Mouse (Mus musculus): ENCODE data around the gene Mbtps2. TPM values are rescaled to one million over a fixed set of nuclear protein-coding genes. Genes with fewer than 3 reads are reported as not detected.

Mbtps2 gene
- polyA plus RNA-seq, 1 experiment from 2014 or later, result 8.3 TPM

- Histone ChIP-seq H3K4me2 (replicated peaks; ENCODE audit: low read depth) (no peak overlapping the region), H3K4me3 (ENCODE audit: low read depth, low read length) (no peak overlapping the region), H3K27me3 (ENCODE audit: control insufficient read depth, insufficient read depth, low read length) (no peaks in the 10 kb centered on the region), H3K4me1 (replicated peaks; ENCODE audit: control insufficient read depth, insufficient read depth) (no peaks in the 10 kb centered on the region), H3K9me3 (ENCODE audit: control insufficient read depth, low read length) (no peaks in the 10 kb centered on the region), H3K36me3 (ENCODE audit: control insufficient read depth, insufficient read depth, low read length) (no peaks in the 10 kb centered on the region), H3K9ac (ENCODE audit: low read length) (no peak overlapping the region), H3K27ac (replicated peaks) (no peak overlapping the region)
- WGBS, result 80% methylated on average over 6 of the region's 6 CpGs
- ATAC-seq (ENCODE audit: low FRiP score, low TSS enrichment) (no peak), DNase-seq (ENCODE audit: low spot score) (no peak)
- TF ChIP-seq EP300 (optimal IDR thresholded peaks at IDR 0.05), result no peak
Measured at GRCm38 (mm10) chrX:157595927-157596326, 2.6 kb downstream of the Mbtps2 start.

- no peak for DNase-seq (ENCODE audit: low spot score)
- ATAC-seq (ENCODE audit: low FRiP score, low TSS enrichment), result no peak
- H3K27ac ChIP-seq (replicated peaks), result no peak overlapping the region
Measured at GRCm38 (mm10) chrX:157594606-157595005, 3.9 kb downstream of the Mbtps2 start.

GRCm38 (mm10) chrX:157587001-157587400, 11.5 kb downstream of the Mbtps2 start:
- H3K9ac ChIP-seq (ENCODE audit: low read length), result no peak overlapping the region
- no peak overlapping the region for H3K27ac ChIP-seq (replicated peaks)
- TF ChIP-seq CTCF (IDR thresholded peaks at IDR 0.05; ENCODE audit: low read depth), result no peak
- TF ChIP-seq EP300 (optimal IDR thresholded peaks at IDR 0.05), result no peak
- ATAC-seq (ENCODE audit: low FRiP score, low TSS enrichment), result no peak
- DNase-seq (ENCODE audit: low spot score), result no peak
- H3K27me3 ChIP-seq (ENCODE audit: control insufficient read depth, insufficient read depth, low read length), result no peaks in the 10 kb centered on the region
- H3K36me3 ChIP-seq (ENCODE audit: control insufficient read depth, insufficient read depth, low read length), result no peaks in the 10 kb centered on the region
- 66% methylated on average over 5 of the region's 5 CpGs for WGBS
- no peak overlapping the region for H3K4me3 ChIP-seq (ENCODE audit: low read depth, low read length)
- H3K4me2 ChIP-seq (replicated peaks; ENCODE audit: low read depth), result no peak overlapping the region
- no peaks in the 10 kb centered on the region for H3K9me3 ChIP-seq (ENCODE audit: control insufficient read depth, low read length)
- H3K4me1 ChIP-seq (replicated peaks; ENCODE audit: control insufficient read depth, insufficient read depth), result no peaks in the 10 kb centered on the region

More at GRCm38 (mm10) chrX:157594606-157595005, 3.9 kb downstream of the Mbtps2 start:
- 53% methylated on average over 2 of the region's 2 CpGs for WGBS
- H3K4me1 ChIP-seq (replicated peaks; ENCODE audit: control insufficient read depth, insufficient read depth), result no peaks in the 10 kb centered on the region
- no peaks in the 10 kb centered on the region for H3K9me3 ChIP-seq (ENCODE audit: control insufficient read depth, low read length)
- no peak overlapping the region for H3K9ac ChIP-seq (ENCODE audit: low read length)
- no peak overlapping the region for H3K4me2 ChIP-seq (replicated peaks; ENCODE audit: low read depth)
- no peaks in the 10 kb centered on the region for H3K27me3 ChIP-seq (ENCODE audit: control insufficient read depth, insufficient read depth, low read length)
- no peak overlapping the region for H3K4me3 ChIP-seq (ENCODE audit: low read depth, low read length)
- H3K36me3 ChIP-seq (ENCODE audit: control insufficient read depth, insufficient read depth, low read length), result no peaks in the 10 kb centered on the region
- no peak for TF ChIP-seq EP300 (optimal IDR thresholded peaks at IDR 0.05)
- no peak for TF ChIP-seq CTCF (IDR thresholded peaks at IDR 0.05; ENCODE audit: low read depth)

- H3K9me3 ChIP-seq (ENCODE audit: control insufficient read depth, low read length), result no peaks in the 10 kb centered on the region
- ATAC-seq (ENCODE audit: low FRiP score, low TSS enrichment), result no peak
Measured at GRCm38 (mm10) chrX:157586397-157586796, 12.1 kb downstream of the Mbtps2 start.

GRCm38 (mm10) chrX:157579108-157579614, 19.4 kb downstream of the Mbtps2 start:
- Histone ChIP-seq H3K9ac (ENCODE audit: low read length) (no peak overlapping the region), H3K4me3 (ENCODE audit: low read depth, low read length) (no peak overlapping the region), H3K36me3 (ENCODE audit: control insufficient read depth, insufficient read depth, low read length) (no peaks in the 10 kb centered on the region), H3K9me3 (ENCODE audit: control insufficient read depth, low read length) (no peaks in the 10 kb centered on the region), H3K27me3 (ENCODE audit: control insufficient read depth, insufficient read depth, low read length) (no peaks in the 10 kb centered on the region), H3K27ac (replicated peaks) (no peak overlapping the region), H3K4me1 (replicated peaks; ENCODE audit: control insufficient read depth, insufficient read depth) (no peaks in the 10 kb centered on the region), H3K4me2 (replicated peaks; ENCODE audit: low read depth) (no peak overlapping the region)
- no peak for TF ChIP-seq CTCF (IDR thresholded peaks at IDR 0.05; ENCODE audit: low read depth)
- TF ChIP-seq EP300 (optimal IDR thresholded peaks at IDR 0.05), result no peak
- DNase-seq (ENCODE audit: low spot score) (no peak), ATAC-seq (ENCODE audit: low FRiP score, low TSS enrichment) (no peak)
- 78% methylated on average over 6 of the region's 6 CpGs for WGBS

More at GRCm38 (mm10) chrX:157586397-157586796, 12.1 kb downstream of the Mbtps2 start:
- no peaks in the 10 kb centered on the region for H3K36me3 ChIP-seq (ENCODE audit: control insufficient read depth, insufficient read depth, low read length)
- no peak overlapping the region for H3K4me2 ChIP-seq (replicated peaks; ENCODE audit: low read depth)
- H3K9ac ChIP-seq (ENCODE audit: low read length), result no peak overlapping the region
- H3K4me3 ChIP-seq (ENCODE audit: low read depth, low read length), result no peak overlapping the region
- H3K4me1 ChIP-seq (replicated peaks; ENCODE audit: control insufficient read depth, insufficient read depth), result no peaks in the 10 kb centered on the region
- no peak for TF ChIP-seq EP300 (optimal IDR thresholded peaks at IDR 0.05)
- no peak for TF ChIP-seq CTCF (IDR thresholded peaks at IDR 0.05; ENCODE audit: low read depth)
- no peak overlapping the region for H3K27ac ChIP-seq (replicated peaks)
- DNase-seq (ENCODE audit: low spot score), result no peak
- no peaks in the 10 kb centered on the region for H3K27me3 ChIP-seq (ENCODE audit: control insufficient read depth, insufficient read depth, low read length)

- Histone ChIP-seq H3K9ac (ENCODE audit: low read length) (no peak overlapping the region), H3K27me3 (ENCODE audit: control insufficient read depth, insufficient read depth, low read length) (no peaks in the 10 kb centered on the region), H3K27ac (replicated peaks) (no peak overlapping the region), H3K4me3 (ENCODE audit: low read depth, low read length) (no peak overlapping the region), H3K36me3 (ENCODE audit: control insufficient read depth, insufficient read depth, low read length) (no peaks in the 10 kb centered on the region), H3K4me2 (replicated peaks; ENCODE audit: low read depth) (no peak overlapping the region), H3K4me1 (replicated peaks; ENCODE audit: control insufficient read depth, insufficient read depth) (no peaks in the 10 kb centered on the region), H3K9me3 (ENCODE audit: control insufficient read depth, low read length) (no peaks in the 10 kb centered on the region)
- WGBS, result 70% methylated on average over 2 of the region's 2 CpGs
- TF ChIP-seq CTCF (IDR thresholded peaks at IDR 0.05; ENCODE audit: low read depth), result no peak
- TF ChIP-seq EP300 (optimal IDR thresholded peaks at IDR 0.05), result no peak
- DNase-seq (ENCODE audit: low spot score), result no peak
- ATAC-seq (ENCODE audit: low FRiP score, low TSS enrichment), result no peak
Measured at GRCm38 (mm10) chrX:157574683-157575082, 23.8 kb downstream of the Mbtps2 start.

Measured in stomach, postnatal 0 days (tissue).